Mouse (Mus musculus): ENCODE results near the gene Tmem132e.

Tmem132e gene

GRCm38 (mm10) chr11:82388371-82389313 is at the start of gene Tmem132e:
Tmem132e (plus strand) TSS chr11:82388900.
- DNase-seq (ENCODE audit: low spot score in 2 of 2): no peak

- DNase-seq (ENCODE audit: low spot score in 2 of 2): no peak
Measured at GRCm38 (mm10) chr11:82339921-82340401, 48.7 kb upstream of the Tmem132e start.

GRCm38 (mm10) chr11:82340416-82340815 is 48.3 kb upstream of the Tmem132e start:
- no peak for DNase-seq (ENCODE audit: low spot score in 2 of 2)

GRCm38 (mm10) chr11:82340900-82341299 is 47.8 kb upstream of the Tmem132e start:
- no peak for DNase-seq (ENCODE audit: low spot score in 2 of 2)

GRCm38 (mm10) chr11:82351039-82351438 is 37.7 kb upstream of the Tmem132e start:
- no peak for DNase-seq (ENCODE audit: low spot score in 2 of 2)

- DNase-seq (ENCODE audit: low spot score in 2 of 2): no peak
Measured at GRCm38 (mm10) chr11:82370151-82370550, 18.5 kb upstream of the Tmem132e start.

- DNase-seq (ENCODE audit: low spot score in 2 of 2): no peak
Measured at GRCm38 (mm10) chr11:82371577-82371976, 17.1 kb upstream of the Tmem132e start.

GRCm38 (mm10) chr11:82380606-82381202 is 8.0 kb upstream of the Tmem132e start:
- no peak for DNase-seq (ENCODE audit: low spot score in 2 of 2)

- DNase-seq (ENCODE audit: low spot score in 2 of 2): no peak
Measured at GRCm38 (mm10) chr11:82386970-82387540, 1.6 kb upstream of the Tmem132e start.

- DNase-seq (ENCODE audit: low spot score in 2 of 2): no peak
Measured at GRCm38 (mm10) chr11:82387711-82388341, 874 bp upstream of the Tmem132e start.

GRCm38 (mm10) chr11:82389396-82390291 is 944 bp downstream of the Tmem132e start:
- DNase-seq (ENCODE audit: low spot score in 2 of 2): no peak

GRCm38 (mm10) chr11:82392341-82392740 is 3.6 kb downstream of the Tmem132e start:
- no peak for DNase-seq (ENCODE audit: low spot score in 2 of 2)

- peak in 1 of 2 experiments; percentile 15 for DNase-seq (ENCODE audit: low spot score in 2 of 2)
Measured at GRCm38 (mm10) chr11:82399621-82400020, 10.9 kb downstream of the Tmem132e start.

GRCm38 (mm10) chr11:82405641-82406040 is 16.9 kb downstream of the Tmem132e start:
- no peak for DNase-seq (ENCODE audit: low spot score in 2 of 2)

- DNase-seq (ENCODE audit: low spot score in 2 of 2): no peak
Measured at GRCm38 (mm10) chr11:82406358-82407221, 17.9 kb downstream of the Tmem132e start.

- DNase-seq (ENCODE audit: low spot score in 2 of 2): no peak
Measured at GRCm38 (mm10) chr11:82412496-82412895, 23.8 kb downstream of the Tmem132e start.

GRCm38 (mm10) chr11:82418337-82419041 is 29.8 kb downstream of the Tmem132e start:
- DNase-seq (ENCODE audit: low spot score in 2 of 2): no peak

GRCm38 (mm10) chr11:82421909-82422308 is 33.2 kb downstream of the Tmem132e start:
- DNase-seq (ENCODE audit: low spot score in 2 of 2): no peak

GRCm38 (mm10) chr11:82423521-82423920 is 34.8 kb downstream of the Tmem132e start:
- no peak for DNase-seq (ENCODE audit: low spot score in 2 of 2)
